Mouse (Mus musculus) spleen, adult 2 months (tissue): Measurements from ENCODE around the gene Rarg.

Source experiments
- CTCF ChIP-seq: fragments of 200-500 bp; IDR thresholded peaks from 2 replicates; pipeline ENCODE4 v1.5.1; 2011; ENCODE audit warnings: mild to moderate bottlenecking, inconsistent platforms; ENCODE audit not compliant: insufficient read depth, insufficient read length, insufficient replicate concordance; ENCODE audit errors: extremely low read depth
- POLR2A ChIP-seq: fragments of 200-500 bp; IDR thresholded peaks from 2 replicates; pipeline ENCODE4 v1.6.1; 2011; ENCODE audit warnings: low read depth, low read length, inconsistent platforms

DNA sequence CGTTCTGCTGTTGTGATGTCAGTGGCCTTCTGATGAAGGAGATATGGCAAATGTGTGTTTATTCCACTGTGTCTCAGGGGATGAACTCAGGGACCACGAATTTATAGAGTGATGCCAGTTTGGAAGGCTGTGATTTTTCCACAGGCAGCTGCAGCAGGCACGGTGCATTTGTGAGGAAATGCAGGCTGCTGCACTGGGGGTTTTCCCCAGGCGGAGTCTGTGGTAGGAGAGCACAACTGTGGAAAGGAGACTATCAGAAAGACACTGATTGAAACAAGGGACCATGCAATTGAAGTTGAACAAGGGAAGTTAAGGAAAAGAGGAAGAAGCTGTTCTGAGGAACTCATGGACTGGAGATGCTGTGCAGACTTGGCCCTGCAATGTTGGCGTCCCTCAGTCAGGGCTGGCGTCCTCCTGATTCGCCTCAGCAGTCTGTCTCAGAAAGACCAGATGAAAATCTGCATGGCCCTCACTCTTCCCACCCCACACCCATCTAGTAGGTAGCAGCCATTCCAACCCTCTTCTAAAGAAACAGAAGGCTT, 65.0 kb downstream of the Rarg start:
- TF ChIP-seq CTCF (no peak), POLR2A (no peak)
